Mouse (Mus musculus) liver, embryonic 14.5 days (tissue): ENCODE results near the gene Ric1. TPM values are rescaled to one million over a fixed set of nuclear protein-coding genes. Genes with fewer than 3 reads are reported as not detected.

Experiments
- ATAC-seq: fragments of 200-750 bp; cut with Nextera tagmentation; 2 replicates; pipeline ENCODE4 v1.8.0; 2017; ENCODE audit warnings: moderate number of reproducible peaks, mild to moderate bottlenecking, moderate library complexity; ENCODE audit not compliant: insufficient read depth
- DNase-seq, 3 experiments: peaks; one replicate each; pipeline ENCODE4 v3.0.0-alpha.2; 2012 to 2013; ENCODE audit warnings: low read depth in 3 of 3, low spot score in 3 of 3
- H3K27ac ChIP-seq: fragments of 300-500 bp; sonication (generic); 2 replicates; pipeline ENCODE4 v1.5.1; 2014; ENCODE audit warnings: moderate library complexity, mild to moderate bottlenecking, control low read depth, inconsistent platforms
- H3K27me3 ChIP-seq: fragments of 300-500 bp; sonication (generic); 2 replicates; pipeline ENCODE4 v1.6.1; 2014; ENCODE audit warnings: mild to moderate bottlenecking, low read length, moderate library complexity; ENCODE audit not compliant: control insufficient read depth, insufficient read depth
- H3K36me3 ChIP-seq: fragments of 300-500 bp; sonication (generic); replicated peaks from 2 replicates; pipeline ENCODE4 v1.6.1; 2014; ENCODE audit warnings: low read depth; ENCODE audit not compliant: control insufficient read depth, insufficient read depth
- H3K4me1 ChIP-seq, 2 experiments: fragments of 200-500 bp in 1 of 2; fragments of 300-500 bp in 1 of 2; sonication (generic) in 1 of 2; replicated peaks; 2 replicates each; pipeline ENCODE4 v1.6.1; 2012 to 2014; ENCODE audit warnings: antibody characterized with exemption in 1 of 2, inconsistent platforms in 1 of 2, low read length in 1 of 2; ENCODE audit not compliant: control insufficient read depth in 2 of 2, insufficient read depth in 2 of 2
- H3K4me2 ChIP-seq: fragments of 300-500 bp; sonication (generic); 2 replicates; pipeline ENCODE4 v1.6.1; 2014; ENCODE audit warnings: low read depth, mild to moderate bottlenecking, control low read depth, moderate library complexity
- H3K4me3 ChIP-seq, 2 experiments: fragments of 200-500 bp in 1 of 2; fragments of 300-500 bp in 1 of 2; sonication (generic) in 1 of 2; 2 replicates each; pipeline ENCODE4 v1.5.1; 2012 to 2014; ENCODE audit warnings: low read depth in 2 of 2, low read length in 2 of 2, mild to moderate bottlenecking in 2 of 2, control low read depth in 1 of 2, inconsistent platforms in 1 of 2, moderate library complexity in 1 of 2; ENCODE audit not compliant: insufficient read depth in 1 of 2
- H3K9ac ChIP-seq: fragments of 300-500 bp; sonication (generic); replicated peaks from 2 replicates; pipeline ENCODE4 v1.6.1; 2014; ENCODE audit warnings: mild to moderate bottlenecking, control low read depth, moderate library complexity
- H3K9me3 ChIP-seq: fragments of 300-500 bp; sonication (generic); 2 replicates; pipeline ENCODE4 v1.6.1; 2016; ENCODE audit warnings: low read length, mixed read lengths; ENCODE audit not compliant: control insufficient read depth
- CTCF ChIP-seq: IDR thresholded peaks from 2 replicates; pipeline ENCODE4 v1.5.1; 2016; ENCODE audit warnings: antibody characterized with exemption, low read depth, control low read depth
- EP300 ChIP-seq: IDR thresholded peaks from 2 replicates; pipeline ENCODE4 v1.6.1; 2016; ENCODE audit warnings: antibody characterized with exemption, low read depth
- WGBS: fragments of 180-500 bp; shearing (Covaris S2); extraction: QIAGEN DNeasy Blood & Tissue Kit; methylation state at CpG from one replicate; pipeline ENCODE4 v1.1.7; 2014; ENCODE audit not compliant: insufficient replicate concordance; 5-methylcytosine and 5-hydroxymethylcytosine counted together
- polyA plus RNA-seq, 2 experiments: library from polyadenylated mRNA; depleted of rRNA in 1 of 2; stranded (reverse) in 1 of 2; unstranded in 1 of 2; fragments of >200 nt; fragmentation: Nextera tagmentation in 1 of 2; extraction: Ambion mirVana in 1 of 2; gene quantifications; 2 replicates each; pipeline versions ENCODE4 v1.2.1 to v1.2.3; 2012 to 2014

Gene Ric1
- polyA plus RNA-seq, 2 experiments: 2.9 to 3.1 TPM

- WGBS: 61% methylated on average over 2 of the region's 2 CpGs
- TF ChIP-seq CTCF (no peak), EP300 (no peak)
Observed at GRCm38 (mm10) chr19:29511826-29512225, 10.3 kb upstream of the Ric1 start.

GRCm38 (mm10) chr19:29513111-29513766, 8.8 kb upstream of the Ric1 start:
- H3K9ac ChIP-seq: no peak overlapping the region
- H3K4me2 ChIP-seq: no peak overlapping the region
- H3K36me3 ChIP-seq: no peaks in the 10 kb centered on the region
- TF ChIP-seq CTCF: no peak
- no peak for TF ChIP-seq EP300
- H3K4me3 ChIP-seq: no peak overlapping the region
- no peaks in the 10 kb centered on the region for H3K27me3 ChIP-seq
- ATAC-seq: no peak
- 38% methylated on average over 2 of the region's 2 CpGs for WGBS
- 0 out of 4 replicates have a peak, but pooled peaks cover 0 to 3% of the 10 kb centered on the region in 2 experiments for H3K4me1 ChIP-seq
- no peaks in the 10 kb centered on the region for H3K9me3 ChIP-seq
- DNase-seq: no peak
- no peak overlapping the region for H3K27ac ChIP-seq

More at GRCm38 (mm10) chr19:29511826-29512225, 10.3 kb upstream of the Ric1 start:
- no peaks in the 10 kb centered on the region for H3K27me3 ChIP-seq
- no peak for DNase-seq
- ATAC-seq: no peak
- H3K4me3 ChIP-seq: no peak overlapping the region
- H3K4me2 ChIP-seq: no peak overlapping the region
- H3K36me3 ChIP-seq: no peaks in the 10 kb centered on the region
- H3K9me3 ChIP-seq: no peaks in the 10 kb centered on the region
- H3K9ac ChIP-seq: no peak overlapping the region
- H3K27ac ChIP-seq: no peak overlapping the region
- 0 out of 4 replicates have a peak, but pooled peaks cover 0 to 3% of the 10 kb centered on the region in 2 experiments for H3K4me1 ChIP-seq

- H3K4me3 ChIP-seq: no peak overlapping the region
- H3K4me2 ChIP-seq: no peak overlapping the region
- 68% methylated on average over 3 of the region's 3 CpGs for WGBS
- ATAC-seq (no peak), DNase-seq (no peak)
- H3K9ac ChIP-seq: no peak overlapping the region
- H3K27me3 ChIP-seq: no peaks in the 10 kb centered on the region
- 0 out of 4 replicates have a peak, but pooled peaks cover 0 to 3% of the 10 kb centered on the region in 2 experiments for H3K4me1 ChIP-seq
- no peak overlapping the region for H3K27ac ChIP-seq
- TF ChIP-seq CTCF (no peak), EP300 (no peak)
- H3K9me3 ChIP-seq: no peaks in the 10 kb centered on the region
- H3K36me3 ChIP-seq: no peaks in the 10 kb centered on the region
Observed at GRCm38 (mm10) chr19:29514130-29514529, 8.0 kb upstream of the Ric1 start.

GRCm38 (mm10) chr19:29515386-29515785, 6.7 kb upstream of the Ric1 start:
- 77% methylated on average over 3 of the region's 3 CpGs for WGBS
- ATAC-seq (no peak), DNase-seq (no peak)
- Histone ChIP-seq H3K27me3 (no peaks in the 10 kb centered on the region), H3K36me3 (no peaks in the 10 kb centered on the region), H3K9ac (no peak overlapping the region), H3K27ac (no peak overlapping the region), H3K9me3 (no peaks in the 10 kb centered on the region), H3K4me3 (no peak overlapping the region), H3K4me1 (0 out of 4 replicates have a peak, but pooled peaks cover 0 to 3% of the 10 kb centered on the region in 2 experiments), H3K4me2 (no peak overlapping the region)
- TF ChIP-seq EP300: no peak

- H3K27me3 ChIP-seq: no peaks in the 10 kb centered on the region
- no peaks in the 10 kb centered on the region for H3K36me3 ChIP-seq
- H3K27ac ChIP-seq: no peak overlapping the region
- no peak for DNase-seq
- ATAC-seq: no peak
- H3K9me3 ChIP-seq: no peaks in the 10 kb centered on the region
- H3K9ac ChIP-seq: no peak overlapping the region
- no peak for TF ChIP-seq CTCF
- no peak for TF ChIP-seq EP300
- no peak overlapping the region for H3K4me3 ChIP-seq
- H3K4me2 ChIP-seq: no peak overlapping the region
- H3K4me1 ChIP-seq: peaks cover 0 to 6% of the 10 kb centered on the region in 2 experiments; a peak in 2 of 4 replicates
- WGBS: 67% methylated on average over 10 of the region's 10 CpGs
Observed at GRCm38 (mm10) chr19:29515991-29516390, 6.1 kb upstream of the Ric1 start.
